Mouse (Mus musculus) Muller cell, postnatal 12 days (primary cell): Measurements from ENCODE around the gene Zfp280d.
A peak's percentile ranks its signal among the peaks of the same experiment; 100 is the strongest.
"Not testable (repeated sequence)": the region's sequence is repeated elsewhere in the genome, so short reads cannot be mapped to it uniquely, and the experiment has no call there.

Source experiments
- DNase-seq: peaks from one replicate; pipeline ENCODE4 v3.0.0-alpha.2; 2015; ENCODE audit errors: inconsistent ontology term

Zfp280d gene

DNA sequence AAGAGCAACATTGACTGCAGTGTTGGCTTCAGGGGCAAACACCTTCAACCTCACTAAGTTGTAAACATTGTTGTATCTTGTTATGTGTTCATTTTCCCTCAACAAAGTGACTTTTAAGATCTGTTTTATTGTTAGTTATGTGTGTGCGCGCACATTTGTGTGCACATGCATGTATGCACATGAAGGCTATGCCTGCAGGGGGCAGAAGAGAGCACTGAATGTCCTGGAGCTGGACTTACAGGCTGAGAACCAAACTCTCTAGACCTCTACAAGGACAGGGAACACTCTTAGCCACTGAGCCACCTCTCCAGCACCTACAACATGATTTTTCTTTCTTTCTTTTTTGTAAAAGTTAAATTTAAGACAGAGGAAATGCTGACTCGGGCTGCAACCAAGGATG lies 99.4 kb downstream of the Zfp280d start:
- no peak for DNase-seq

DNA sequence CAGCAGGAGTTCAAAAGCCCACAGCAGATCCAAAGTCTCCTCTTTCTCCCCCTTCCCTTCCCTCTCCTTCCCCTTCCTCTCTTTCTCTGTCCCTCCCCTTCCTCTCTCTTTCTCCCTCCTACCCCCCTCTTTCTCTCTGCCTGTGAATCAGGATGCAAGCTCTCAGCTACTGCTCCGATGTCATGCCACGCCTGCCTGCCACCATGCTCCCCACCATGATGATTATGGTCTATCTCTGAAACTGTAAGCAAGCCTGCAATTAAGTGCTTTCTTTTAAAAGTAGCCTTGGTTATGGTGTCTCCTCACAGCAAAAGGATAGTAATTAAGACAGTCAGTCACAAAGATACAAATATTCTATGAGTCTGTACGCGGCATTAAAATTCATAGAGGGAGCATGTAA lies 100.3 kb downstream of the Zfp280d start:
- DNase-seq, result no peak

DNA sequence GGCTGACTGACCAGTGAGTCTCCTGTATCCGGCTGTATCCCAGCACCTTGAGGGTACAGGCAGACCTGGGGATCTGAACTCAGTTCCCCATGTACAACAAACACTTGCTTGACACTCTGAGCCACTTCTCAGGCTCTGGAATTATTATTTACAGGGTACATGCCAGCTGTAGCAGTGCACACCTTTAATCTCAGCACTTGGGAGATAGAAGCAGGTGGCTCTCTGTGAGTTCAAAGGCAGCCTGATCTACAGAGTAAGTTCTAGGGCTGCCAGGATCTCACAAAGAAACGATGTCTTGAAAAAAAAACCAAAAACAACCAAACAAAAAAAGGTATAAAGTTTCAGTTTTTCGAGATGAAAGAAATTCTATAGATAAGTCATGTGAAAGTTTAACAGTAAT lies 101.0 kb downstream of the Zfp280d start:
- no peak for DNase-seq

GRCm38 (mm10) chr9:72385786-72386185 lies 111.1 kb downstream of the Zfp280d start:
- no peak for DNase-seq

- no peak for DNase-seq
These were observed 114.3 kb downstream of the Zfp280d start for GRCm38 (mm10) chr9:72388934-72389333.

DNA sequence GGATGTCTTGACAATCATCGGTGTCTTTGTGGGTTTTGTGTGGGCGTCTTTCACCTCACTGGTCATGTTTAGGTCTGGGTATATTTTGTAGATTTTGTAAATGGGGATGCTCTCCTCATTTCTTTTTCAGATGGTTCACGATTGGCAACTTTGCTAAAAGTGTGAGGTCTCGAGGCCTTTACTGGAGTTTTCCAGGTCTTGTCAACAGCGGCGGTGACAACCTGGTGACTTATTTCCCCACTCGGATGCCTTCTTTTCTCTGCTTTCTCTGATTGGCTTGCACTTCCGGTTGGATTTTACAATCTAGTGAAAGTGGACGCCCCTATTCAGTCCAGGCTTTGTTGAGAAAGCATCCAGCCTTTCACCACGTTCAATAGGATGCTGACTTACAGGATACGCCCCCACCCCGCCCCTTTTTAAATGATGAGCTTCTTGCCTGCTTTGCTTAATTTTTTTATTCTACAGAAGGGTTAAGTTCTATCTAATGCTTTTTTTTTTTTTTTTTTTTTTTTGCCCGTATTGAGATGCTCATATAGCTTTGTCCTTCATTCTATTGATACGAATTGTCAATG lies 114.9 kb downstream of the Zfp280d start:
- no peak for DNase-seq

DNA sequence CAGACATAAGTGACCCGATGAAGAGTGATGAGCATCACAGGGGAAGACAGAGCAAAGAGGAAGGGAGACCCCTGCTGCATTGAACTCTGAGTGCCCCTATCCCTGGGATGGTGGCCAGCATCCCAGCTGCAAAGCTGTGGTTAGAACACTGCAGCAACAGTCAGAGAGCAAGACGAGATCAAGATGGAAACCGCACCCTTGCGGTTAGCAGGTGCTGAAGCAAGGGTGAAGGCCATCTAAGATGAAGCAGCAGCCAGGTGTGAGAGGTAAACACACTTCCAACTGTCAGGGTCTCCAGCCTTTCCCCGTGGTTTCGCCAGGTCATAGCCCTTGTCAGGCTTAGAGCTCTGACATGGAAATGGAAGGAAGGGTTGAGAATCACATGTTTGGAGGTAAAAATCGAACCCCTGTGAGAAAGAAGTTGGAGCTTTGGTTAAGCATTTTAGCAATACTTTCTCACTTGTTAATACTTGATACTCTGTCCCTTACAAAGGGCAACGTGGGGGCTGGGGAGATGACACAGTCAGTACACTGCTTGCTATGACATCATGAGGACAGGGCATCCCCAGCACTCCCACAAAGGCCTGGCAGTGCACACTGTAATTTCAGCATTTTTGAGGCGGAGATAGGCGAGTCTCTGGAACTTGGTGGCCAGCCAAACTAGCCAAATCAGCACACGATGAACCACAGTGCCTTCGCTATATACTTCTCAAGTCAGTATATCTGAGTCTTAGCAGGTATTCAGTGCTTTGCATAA lies 115.8 kb downstream of the Zfp280d start:
- no peak for DNase-seq

DNA sequence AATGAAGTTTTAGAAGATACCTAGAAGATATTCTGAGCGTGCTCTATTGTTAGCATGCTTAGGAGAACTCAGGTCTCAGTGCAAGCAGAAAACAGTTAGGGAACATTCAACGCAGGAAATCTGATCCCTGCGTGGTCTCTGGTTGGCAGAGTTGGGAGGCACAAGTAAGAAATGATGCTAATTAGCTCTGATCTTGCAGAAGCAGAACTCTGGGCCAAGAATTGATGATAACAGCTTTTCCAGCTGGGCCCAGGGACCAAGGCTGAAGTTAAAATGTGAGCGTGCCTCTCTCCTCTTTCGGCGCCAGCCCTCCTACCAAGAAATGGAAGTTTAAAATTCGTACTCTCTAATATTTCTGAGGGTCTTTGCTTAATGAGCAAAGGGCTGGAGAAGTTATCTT lies 118.0 kb downstream of the Zfp280d start:
- DNase-seq, result no peak

GRCm38 (mm10) chr9:72393238-72393637 lies 118.6 kb downstream of the Zfp280d start:
- no peak for DNase-seq

- DNase-seq, result no peak
These were observed 119.2 kb downstream of the Zfp280d start for GRCm38 (mm10) chr9:72393869-72394341.

DNA sequence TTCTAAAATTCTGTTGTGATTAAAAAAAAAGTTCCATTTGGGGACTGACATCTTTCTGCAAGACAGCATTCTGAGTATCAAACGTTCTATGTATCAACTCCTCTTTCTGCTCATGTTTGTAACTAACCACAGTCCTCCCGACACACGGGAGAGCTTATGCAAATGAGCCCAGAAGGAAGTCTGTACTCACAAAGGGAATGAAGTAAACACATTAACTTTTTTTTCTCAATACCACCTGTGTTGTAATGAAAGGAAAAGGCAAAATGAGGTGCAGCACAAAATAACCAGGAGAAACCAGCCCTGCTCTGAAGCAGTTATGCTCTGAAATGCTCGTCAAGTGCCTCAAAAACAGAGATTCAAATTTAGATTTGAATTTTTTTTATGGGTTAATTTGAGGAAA lies 125.5 kb downstream of the Zfp280d start:
- no peak for DNase-seq

DNA sequence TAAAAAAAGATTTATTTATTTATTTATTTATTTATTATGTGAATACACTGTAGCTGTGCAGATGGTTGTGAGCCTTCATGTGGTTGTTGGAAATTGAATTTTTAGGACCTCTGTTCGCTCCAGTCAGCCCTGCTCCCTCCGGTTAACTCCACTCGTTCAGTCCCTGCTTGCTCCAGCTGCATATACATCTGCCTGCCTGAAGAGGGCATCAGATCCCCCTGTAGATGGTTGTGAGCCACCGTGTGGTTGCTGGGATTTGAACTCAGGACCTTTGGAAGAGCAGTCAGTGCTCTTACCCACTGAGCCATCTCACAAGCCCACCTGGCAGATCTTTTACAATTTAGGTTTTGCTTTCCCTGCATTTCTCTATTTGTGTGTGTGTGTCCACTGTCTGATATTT lies 127.1 kb downstream of the Zfp280d start:
- DNase-seq, result not testable (repeated sequence)

DNA sequence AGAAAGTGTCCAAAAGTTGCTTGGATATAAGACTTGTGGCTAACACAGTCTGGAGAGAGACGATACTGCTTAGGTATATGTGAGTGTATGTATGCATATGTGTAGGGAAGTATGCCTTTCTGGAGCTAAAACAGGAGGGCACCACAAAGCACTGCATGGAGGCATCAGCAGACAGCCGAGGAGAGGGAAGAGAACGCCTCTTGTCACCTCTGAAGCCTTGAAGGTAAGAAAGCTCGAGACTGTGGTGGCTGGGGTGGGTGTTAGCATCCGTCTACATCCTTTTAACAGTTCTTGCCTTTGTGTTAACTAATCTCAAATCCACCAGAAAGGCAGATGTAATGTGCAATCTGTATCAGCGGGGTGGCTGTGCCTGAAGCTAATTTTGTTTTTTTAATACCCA lies 128.8 kb downstream of the Zfp280d start:
- DNase-seq, result no peak

GRCm38 (mm10) chr9:72404446-72404845 lies 129.8 kb downstream of the Zfp280d start:
- DNase-seq, result no peak

- DNase-seq, result no peak
These were observed 130.3 kb downstream of the Zfp280d start for GRCm38 (mm10) chr9:72404934-72405333.

- DNase-seq, result no peak
These were observed 131.4 kb downstream of the Zfp280d start for GRCm38 (mm10) chr9:72405882-72406638.

- peak; percentile 80 for DNase-seq
These were observed 133.5 kb downstream of the Zfp280d start for GRCm38 (mm10) chr9:72408131-72408586.

DNA sequence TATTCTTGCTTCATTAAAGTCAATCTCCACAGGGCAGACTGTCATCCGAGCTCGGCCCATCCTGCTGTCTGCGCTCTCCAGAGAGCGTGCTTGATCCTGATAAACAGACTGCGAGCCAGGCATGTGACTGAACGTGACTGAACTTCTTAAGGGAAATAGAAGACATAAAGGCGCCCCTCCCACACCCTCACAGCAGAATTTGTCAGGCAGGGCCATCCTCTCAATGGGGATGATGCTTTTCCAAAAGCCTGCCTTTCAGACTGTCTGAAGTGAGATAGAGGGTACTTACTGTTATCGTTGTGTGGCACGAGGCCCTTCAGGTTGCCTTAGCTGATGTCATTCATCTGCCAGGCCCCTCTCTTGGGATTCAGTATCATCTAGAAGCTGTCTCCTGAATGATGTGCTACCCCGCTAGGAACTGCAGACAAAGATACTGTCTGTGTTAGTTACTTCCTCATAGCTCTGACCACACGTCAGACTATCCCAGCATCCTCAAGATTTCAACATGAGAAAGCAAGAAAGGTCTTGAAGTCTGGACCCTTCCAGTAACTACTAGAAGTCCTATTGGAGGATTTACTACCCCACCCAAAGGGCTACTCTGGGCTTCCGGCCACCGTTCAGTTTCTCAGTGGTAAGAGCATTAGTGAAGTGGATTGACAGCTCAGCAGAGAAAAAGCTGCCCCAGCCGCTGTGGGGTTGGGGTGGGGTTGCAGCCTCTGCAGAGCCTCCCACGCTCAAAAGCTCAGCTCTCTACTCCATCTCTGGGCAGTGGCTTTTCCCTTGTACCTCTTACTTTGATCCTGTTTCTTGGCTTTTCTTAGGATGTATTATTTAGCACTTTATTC lies 134.9 kb downstream of the Zfp280d start:
- DNase-seq, result no peak

- no peak for DNase-seq
These were observed 137.1 kb downstream of the Zfp280d start for GRCm38 (mm10) chr9:72411746-72412145.
